Mouse (Mus musculus) layer of hippocampus, adult 18-20 months (tissue): ENCODE results near the gene Decr2. TPM values are rescaled to one million over a fixed set of nuclear protein-coding genes. Genes with fewer than 3 reads are reported as not detected.
"Not testable (repeated sequence)": the region's sequence is repeated elsewhere in the genome, so short reads cannot be mapped to it uniquely, and the experiment has no call there.

ENCODE experiments used
- DNase-seq, 2 experiments: peaks; one replicate each; pipeline ENCODE4 v3.0.0; 2022; ENCODE audit warnings: low spot score in 2 of 2
- total RNA-seq, 2 experiments: library from RNA; stranded (reverse); gene quantifications; 2 replicates each; pipeline ENCODE4 v1.2.3; 2021

The Decr2 gene
- total RNA-seq, 2 experiments from 2014 or later: 27.4 to 29.7 TPM

- no peak for DNase-seq
Measured at GRCm38 (mm10) chr17:26066488-26067020, 23.6 kb downstream of the Decr2 start.

GRCm38 (mm10) chr17:26064916-26065315 is 25.2 kb downstream of the Decr2 start:
- DNase-seq: no peak

GRCm38 (mm10) chr17:26057787-26058567 is 32.2 kb downstream of the Decr2 start:
- DNase-seq: peak in 1 of 2 experiments; percentile 34

- DNase-seq: peak in 1 of 2 experiments; percentile 59
Measured at GRCm38 (mm10) chr17:26057278-26057677, 32.9 kb downstream of the Decr2 start.

- no peak for DNase-seq
Measured at GRCm38 (mm10) chr17:26055164-26055563, 35.0 kb downstream of the Decr2 start.

- no peak for DNase-seq
Measured at GRCm38 (mm10) chr17:26054133-26054845, 35.8 kb downstream of the Decr2 start.

- no peak for DNase-seq
Measured at GRCm38 (mm10) chr17:26052706-26053105, 37.4 kb downstream of the Decr2 start.

- no peak for DNase-seq
Measured at GRCm38 (mm10) chr17:26052074-26052473, 38.1 kb downstream of the Decr2 start.

GRCm38 (mm10) chr17:26048118-26048517 is 42.0 kb downstream of the Decr2 start:
- DNase-seq: no peak

- peak in 1 of 2 experiments; percentile 68 for DNase-seq
Measured at GRCm38 (mm10) chr17:26046253-26046997, 43.7 kb downstream of the Decr2 start.

GRCm38 (mm10) chr17:26045285-26045684 is 44.9 kb downstream of the Decr2 start:
- no peak for DNase-seq

GRCm38 (mm10) chr17:26043249-26043636 is 46.9 kb downstream of the Decr2 start:
- peak in 1 of 2 experiments; percentile 86 for DNase-seq

GRCm38 (mm10) chr17:26042599-26043248 is 47.4 kb downstream of the Decr2 start:
- DNase-seq: peak in 1 of 2 experiments; percentile 34

GRCm38 (mm10) chr17:26041111-26041802 is 48.9 kb downstream of the Decr2 start:
- DNase-seq: peak in 1 of 2 experiments; percentile 67

GRCm38 (mm10) chr17:26040711-26041110 is 49.4 kb downstream of the Decr2 start:
- not testable (repeated sequence) for DNase-seq

- no peak for DNase-seq
Measured at GRCm38 (mm10) chr17:26032037-26032436, 58.1 kb downstream of the Decr2 start.

- DNase-seq: peak; percentile 23 to 61
Measured at GRCm38 (mm10) chr17:26031583-26031982, 58.6 kb downstream of the Decr2 start.
